Mouse (Mus musculus) ES-E14 (cell line): Measurements from ENCODE around the gene Ezr.

Experiments
- CHD2 ChIP-seq: IDR thresholded peaks from 2 replicates; pipeline ENCODE4 v1.6.1; 2014; ENCODE audit warnings: mild to moderate bottlenecking, low read depth, low read length, inconsistent platforms
- ZC3H11A ChIP-seq: IDR thresholded peaks from 2 replicates; pipeline ENCODE4 v1.6.1; 2012; ENCODE audit warnings: low read depth, mild to moderate bottlenecking, inconsistent platforms, low read length, borderline replicate concordance

GRCm38 (mm10) chr17:6779632-6780031 is 3.0 kb downstream of the Ezr start:
- TF ChIP-seq ZC3H11A (no peak), CHD2 (no peak)
